Mouse (Mus musculus): Measurements from ENCODE around the gene Gm10203. TPM values are rescaled to one million over a fixed set of nuclear protein-coding genes. Genes with fewer than 3 reads are reported as not detected.
A peak's percentile ranks its signal among the peaks of the same experiment; 100 is the strongest.
"Not testable (repeated sequence)": the region's sequence is repeated elsewhere in the genome, so short reads cannot be mapped to it uniquely, and the experiment has no call there.

Gm10203 gene
- not detected in 2 replicates for polyA plus RNA-seq (2012; rRNA removed)

DNA sequence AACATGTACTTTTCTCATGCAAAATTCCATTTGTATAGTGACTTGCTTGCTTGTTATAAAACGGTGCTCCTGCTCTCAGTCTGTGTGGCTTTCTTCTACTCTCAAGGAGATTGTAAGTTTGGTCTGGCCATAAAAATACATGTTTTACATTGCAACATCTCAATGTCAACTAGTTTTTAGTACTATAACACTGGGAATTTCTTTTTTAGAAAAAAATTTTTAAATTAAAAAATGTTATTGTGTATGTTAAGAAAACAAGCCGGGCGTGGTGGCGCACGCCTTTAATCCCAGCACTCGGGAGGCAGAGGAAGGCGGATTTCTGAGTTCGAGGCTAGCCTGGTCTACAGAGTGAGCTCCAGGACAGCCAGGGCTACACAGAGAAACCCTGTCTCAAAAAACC, at the start of gene Gm10203:
Gene Gm10203 (plus strand): TSS at position 301 of the 400 bp plus-strand sequence.
- H3K27ac ChIP-seq (ENCODE audit: insufficient read depth, low read length); DNase-seq; H3K27me3 ChIP-seq (ENCODE audit: control insufficient read depth, insufficient read depth, low read length); H3K4me3 ChIP-seq (replicated peaks; ENCODE audit: insufficient read depth, low read depth, low read length); H3K4me1 ChIP-seq (ENCODE audit: control insufficient read depth, insufficient read depth, low read length): not testable (repeated sequence)
- WGBS = 85% methylated on average over 8 of the region's 8 CpGs

GRCm38 (mm10) chr6:149092406-149092805, 37.6 kb upstream of the Gm10203 start:
- no peak for DNase-seq
- WGBS = 96% methylated on average over 6 of the region's 6 CpGs
- TF ChIP-seq POLR2A (IDR thresholded peaks at IDR 0.05; ENCODE audit: borderline replicate concordance, insufficient read depth, low read length) = no peak
- Histone ChIP-seq H3K27ac (ENCODE audit: insufficient read depth, low read length) (no peak overlapping the region), H3K4me1 (ENCODE audit: control insufficient read depth, insufficient read depth, low read length) (no peaks in the 10 kb centered on the region), H3K27me3 (ENCODE audit: control insufficient read depth, insufficient read depth, low read length) (no peaks in the 10 kb centered on the region), H3K4me3 (replicated peaks; ENCODE audit: insufficient read depth, low read depth, low read length) (no peak overlapping the region)

GRCm38 (mm10) chr6:149093465-149093864, 36.5 kb upstream of the Gm10203 start:
- peaks cover 2% of the 10 kb centered on the region; the same call in 1 of the 2 replicates for H3K4me1 ChIP-seq (ENCODE audit: control insufficient read depth, insufficient read depth, low read length)
- H3K27me3 ChIP-seq (ENCODE audit: control insufficient read depth, insufficient read depth, low read length) = no peaks in the 10 kb centered on the region
- 72% methylated on average over 5 of the region's 5 CpGs for WGBS
- no peak overlapping the region for H3K4me3 ChIP-seq (replicated peaks; ENCODE audit: insufficient read depth, low read depth, low read length)
- no peak for DNase-seq
- H3K27ac ChIP-seq (ENCODE audit: insufficient read depth, low read length) = no peak overlapping the region
- no peak for TF ChIP-seq CTCF (IDR thresholded peaks at IDR 0.05; ENCODE audit: borderline replicate concordance, insufficient read depth, low read depth, low read length)
- TF ChIP-seq POLR2A (IDR thresholded peaks at IDR 0.05; ENCODE audit: borderline replicate concordance, insufficient read depth, low read length) = no peak

- H3K27me3 ChIP-seq (ENCODE audit: control insufficient read depth, insufficient read depth, low read length) = no peaks in the 10 kb centered on the region
- no peak overlapping the region for H3K27ac ChIP-seq (ENCODE audit: insufficient read depth, low read length)
- no peak for DNase-seq
- H3K4me1 ChIP-seq (ENCODE audit: control insufficient read depth, insufficient read depth, low read length) = peaks cover 4% of the 10 kb centered on the region; the same call in 1 of the 2 replicates
- TF ChIP-seq POLR2A (IDR thresholded peaks at IDR 0.05; ENCODE audit: borderline replicate concordance, insufficient read depth, low read length) = no peak
- TF ChIP-seq CTCF (IDR thresholded peaks at IDR 0.05; ENCODE audit: borderline replicate concordance, insufficient read depth, low read depth, low read length) = no peak
- no peak overlapping the region for H3K4me3 ChIP-seq (replicated peaks; ENCODE audit: insufficient read depth, low read depth, low read length)
- WGBS = 6% methylated on average over 1 of the region's 1 CpGs
These were observed 35.4 kb upstream of the Gm10203 start for GRCm38 (mm10) chr6:149094555-149094954.

DNA sequence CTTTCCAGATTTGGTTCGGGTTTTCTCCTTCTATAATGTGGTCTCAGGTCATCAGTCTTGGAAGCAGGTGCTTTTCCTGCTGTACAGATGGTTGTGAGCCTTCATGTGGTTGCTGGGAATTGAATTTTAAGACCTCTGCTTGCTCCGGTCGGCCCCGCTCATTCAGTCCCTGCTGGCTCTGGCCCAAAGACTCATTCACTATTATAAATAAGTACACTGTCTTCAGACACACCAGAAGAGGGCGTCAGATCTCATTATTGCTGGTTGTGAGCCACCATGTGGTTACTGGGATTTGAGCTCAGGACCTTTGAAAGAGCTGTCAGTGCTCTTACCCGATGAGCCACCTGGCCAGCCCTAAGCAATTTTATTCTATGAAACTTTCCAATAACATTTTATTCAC, 34.6 kb upstream of the Gm10203 start:
- H3K27me3 ChIP-seq (ENCODE audit: control insufficient read depth, insufficient read depth, low read length) = no peaks in the 10 kb centered on the region
- H3K4me1 ChIP-seq (ENCODE audit: control insufficient read depth, insufficient read depth, low read length) = peaks cover 4% of the 10 kb centered on the region; the same call in 1 of the 2 replicates
- peak; percentile 48 to 60 for DNase-seq
- WGBS = 12% methylated on average over 6 of the region's 6 CpGs
- TF ChIP-seq POLR2A (IDR thresholded peaks at IDR 0.05; ENCODE audit: borderline replicate concordance, insufficient read depth, low read length) = no peak
- TF ChIP-seq CTCF (IDR thresholded peaks at IDR 0.05; ENCODE audit: borderline replicate concordance, insufficient read depth, low read depth, low read length) = no peak
- no peak overlapping the region for H3K4me3 ChIP-seq (replicated peaks; ENCODE audit: insufficient read depth, low read depth, low read length)
- H3K27ac ChIP-seq (ENCODE audit: insufficient read depth, low read length) = no peak overlapping the region

GRCm38 (mm10) chr6:149096233-149096632, 33.7 kb upstream of the Gm10203 start:
- H3K27me3 ChIP-seq (ENCODE audit: control insufficient read depth, insufficient read depth, low read length) = no peaks in the 10 kb centered on the region
- no peak overlapping the region for H3K27ac ChIP-seq (ENCODE audit: insufficient read depth, low read length)
- DNase-seq = no peak
- TF ChIP-seq POLR2A (IDR thresholded peaks at IDR 0.05; ENCODE audit: borderline replicate concordance, insufficient read depth, low read length) = no peak
- peaks cover 4% of the 10 kb centered on the region; the same call in 1 of the 2 replicates for H3K4me1 ChIP-seq (ENCODE audit: control insufficient read depth, insufficient read depth, low read length)
- 99% methylated on average over 2 of the region's 2 CpGs for WGBS
- no peak overlapping the region for H3K4me3 ChIP-seq (replicated peaks; ENCODE audit: insufficient read depth, low read depth, low read length)

DNA sequence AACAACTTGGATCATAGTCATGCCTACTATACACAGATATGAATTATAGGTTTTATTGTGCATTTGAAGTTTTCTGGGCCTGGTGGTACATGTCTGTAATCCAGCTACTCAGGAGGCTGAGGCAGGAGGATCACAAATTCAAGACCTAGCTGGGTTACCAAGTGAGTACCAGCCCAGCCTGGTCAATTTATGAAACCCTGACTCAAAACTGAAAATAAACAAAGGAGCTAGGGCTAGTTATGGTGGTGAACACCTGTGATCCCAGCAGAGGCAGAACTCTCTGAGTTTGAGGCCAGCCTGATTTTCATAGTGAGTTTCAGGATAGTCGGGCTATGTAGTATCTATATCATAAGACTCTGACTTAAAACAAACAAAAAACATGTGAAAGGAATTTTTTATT, 32.7 kb upstream of the Gm10203 start:
- 94% methylated on average over 1 of the region's 1 CpGs for WGBS
- Histone ChIP-seq H3K4me1 (ENCODE audit: control insufficient read depth, insufficient read depth, low read length) (peaks cover 4% of the 10 kb centered on the region; the same call in 1 of the 2 replicates), H3K27me3 (ENCODE audit: control insufficient read depth, insufficient read depth, low read length) (no peaks in the 10 kb centered on the region), H3K27ac (ENCODE audit: insufficient read depth, low read length) (no peak overlapping the region), H3K4me3 (replicated peaks; ENCODE audit: insufficient read depth, low read depth, low read length) (no peak overlapping the region)
- no peak for DNase-seq
- TF ChIP-seq POLR2A (IDR thresholded peaks at IDR 0.05; ENCODE audit: borderline replicate concordance, insufficient read depth, low read length) (no peak), CTCF (IDR thresholded peaks at IDR 0.05; ENCODE audit: borderline replicate concordance, insufficient read depth, low read depth, low read length) (no peak)

GRCm38 (mm10) chr6:149098993-149099392, 31.0 kb upstream of the Gm10203 start:
- no peak for DNase-seq
- Histone ChIP-seq H3K4me1 (ENCODE audit: control insufficient read depth, insufficient read depth, low read length) (peaks cover 4% of the 10 kb centered on the region; the same call in 1 of the 2 replicates), H3K27me3 (ENCODE audit: control insufficient read depth, insufficient read depth, low read length) (no peaks in the 10 kb centered on the region), H3K27ac (ENCODE audit: insufficient read depth, low read length) (no peak overlapping the region), H3K4me3 (replicated peaks; ENCODE audit: insufficient read depth, low read depth, low read length) (no peak overlapping the region)
- no peak for TF ChIP-seq POLR2A (IDR thresholded peaks at IDR 0.05; ENCODE audit: borderline replicate concordance, insufficient read depth, low read length)
- TF ChIP-seq CTCF (IDR thresholded peaks at IDR 0.05; ENCODE audit: borderline replicate concordance, insufficient read depth, low read depth, low read length) = no peak
